Mouse (Mus musculus) MEL (cell line): ENCODE results near the gene 4931414P19Rik. TPM values are rescaled to one million over a fixed set of nuclear protein-coding genes. Genes with fewer than 3 reads are reported as not detected.

ENCODE experiments used
- DNase-seq: peaks from one replicate; pipeline ENCODE4 v3.0.0; 2011; ENCODE audit warnings: low read depth, low spot score
- H3K27ac ChIP-seq: 2 replicates; pipeline ENCODE4 v1.5.1; 2012; ENCODE audit warnings: low read depth, mild to moderate bottlenecking, control low read depth, low read length, moderate library complexity; ENCODE audit not compliant: control insufficient read depth
- H3K27me3 ChIP-seq, 2 experiments: fragments of 150-350 bp in 1 of 2; sonication (generic) in 1 of 2; 2 replicates each; pipeline ENCODE4 v1.6.1; 2012; ENCODE audit warnings: low read length in 2 of 2, mild to moderate bottlenecking in 2 of 2, improper control_type of control experiment in 1 of 2, moderate library complexity in 1 of 2; ENCODE audit not compliant: insufficient read depth in 2 of 2, control insufficient read depth in 1 of 2
- H3K36me3 ChIP-seq, 2 experiments: 2 replicates each; pipeline ENCODE4 v1.6.1; 2012 to 2014; ENCODE audit warnings: low read length in 2 of 2, improper control_type of control experiment in 1 of 2, inconsistent platforms in 1 of 2, mild to moderate bottlenecking in 1 of 2; ENCODE audit not compliant: insufficient read depth in 2 of 2, control insufficient read depth in 1 of 2
- H3K4me1 ChIP-seq, 2 experiments: fragments of 150-350 bp in 1 of 2; sonication (generic) in 1 of 2; 2 replicates each; pipeline ENCODE4 v1.6.1; 2012; ENCODE audit warnings: low read length in 2 of 2, improper control_type of control experiment in 1 of 2, mild to moderate bottlenecking in 1 of 2; ENCODE audit not compliant: insufficient read depth in 2 of 2, control insufficient read depth in 1 of 2
- H3K4me3 ChIP-seq, 2 experiments: fragments of 150-350 bp in 1 of 2; sonication (generic) in 1 of 2; 2 replicates each; pipeline ENCODE4 v1.5.1; 2012; ENCODE audit warnings: low read depth in 2 of 2, low read length in 2 of 2, mild to moderate bottlenecking in 2 of 2, moderate library complexity in 2 of 2, control low read depth in 1 of 2, improper control_type of control experiment in 1 of 2; ENCODE audit not compliant: control insufficient read depth in 1 of 2, insufficient read depth in 1 of 2
- H3K79me2 ChIP-seq: 2 replicates; pipeline ENCODE4 v1.6.1; 2012; ENCODE audit warnings: mild to moderate bottlenecking, low read length, moderate library complexity; ENCODE audit not compliant: control insufficient read depth, poor library complexity, insufficient read depth
- H3K9ac ChIP-seq: 2 replicates; pipeline ENCODE4 v1.6.1; 2012; ENCODE audit warnings: low read depth, mild to moderate bottlenecking, control low read depth, low read length, moderate library complexity; ENCODE audit not compliant: control insufficient read depth, poor library complexity, severe bottlenecking
- H3K9me3 ChIP-seq: fragments of 150-350 bp; sonication (generic); replicated peaks from 2 replicates; pipeline ENCODE4 v1.6.1; 2012; ENCODE audit warnings: mild to moderate bottlenecking, low read length, improper control_type of control experiment, moderate library complexity; ENCODE audit not compliant: insufficient read depth
- CHD1 ChIP-seq: IDR thresholded peaks from 2 replicates; pipeline ENCODE4 v1.6.1; 2012; ENCODE audit warnings: low read depth, mild to moderate bottlenecking, inconsistent platforms, low read length, improper control_type of control experiment
- CTCF ChIP-seq, 3 experiments: IDR thresholded peaks in 2 of 3; conservative IDR thresholded peaks in 1 of 3; 2 replicates each; pipeline ENCODE4 v1.5.1; 2011 to 2012; ENCODE audit warnings: low read length in 3 of 3, low read depth in 2 of 3, mild to moderate bottlenecking in 2 of 3, improper control_type of control experiment in 1 of 3, inconsistent platforms in 1 of 3, mixed read lengths in 1 of 3, moderate library complexity in 1 of 3; ENCODE audit not compliant: control insufficient read depth in 1 of 3, insufficient read depth in 1 of 3, poor library complexity in 1 of 3, severe bottlenecking in 1 of 3
- GABPA ChIP-seq: IDR thresholded peaks from 2 replicates; pipeline ENCODE4 v1.6.1; 2012; ENCODE audit warnings: low read depth, mild to moderate bottlenecking, inconsistent platforms, low read length, improper control_type of control experiment, moderate library complexity
- GATA1 ChIP-seq: IDR thresholded peaks from 2 replicates; pipeline ENCODE4 v1.6.1; 2011; ENCODE audit warnings: low read depth, low read length, improper control_type of control experiment
- HCFC1 ChIP-seq: IDR thresholded peaks from 2 replicates; pipeline ENCODE4 v1.6.1; 2012; ENCODE audit warnings: low read depth, mild to moderate bottlenecking, inconsistent platforms, low read length, improper control_type of control experiment, moderate library complexity
- KAT2A ChIP-seq: conservative IDR thresholded peaks from 2 replicates; pipeline ENCODE4 v1.6.1; 2012; ENCODE audit warnings: low read depth, low read length, improper control_type of control experiment, inconsistent platforms
- MAFK ChIP-seq: IDR thresholded peaks from 2 replicates; pipeline ENCODE4 v1.6.1; 2011; ENCODE audit warnings: low read depth, mild to moderate bottlenecking, low read length, improper control_type of control experiment, borderline replicate concordance
- MAX ChIP-seq: IDR thresholded peaks from 2 replicates; pipeline ENCODE4 v1.6.1; 2011; ENCODE audit warnings: low read length, improper control_type of control experiment
- MAZ ChIP-seq: IDR thresholded peaks from 2 replicates; pipeline ENCODE4 v1.6.1; 2012; ENCODE audit warnings: low read depth, mild to moderate bottlenecking, inconsistent platforms, low read length, improper control_type of control experiment
- MXI1 ChIP-seq: IDR thresholded peaks from 2 replicates; pipeline ENCODE4 v1.6.1; 2011; ENCODE audit warnings: mild to moderate bottlenecking, low read depth, low read length, improper control_type of control experiment
- MYB ChIP-seq: IDR thresholded peaks from 2 replicates; pipeline ENCODE4 v1.6.1; 2011; ENCODE audit warnings: mild to moderate bottlenecking, low read depth, low read length, improper control_type of control experiment
- MYC ChIP-seq: IDR thresholded peaks from 2 replicates; pipeline ENCODE4 v1.6.1; 2011; ENCODE audit warnings: low read depth, mild to moderate bottlenecking, low read length, improper control_type of control experiment, moderate library complexity
- NELFE ChIP-seq: IDR thresholded peaks from 2 replicates; pipeline ENCODE4 v1.6.1; 2011; ENCODE audit warnings: low read depth, low read length, improper control_type of control experiment
- POLR2AphosphoS2 ChIP-seq: IDR thresholded peaks from 2 replicates; pipeline ENCODE4 v1.6.1; 2011; ENCODE audit warnings: low read length, improper control_type of control experiment
- POLR2AphosphoS5 ChIP-seq: IDR thresholded peaks from 2 replicates; pipeline ENCODE4 v1.6.1; 2012; ENCODE audit warnings: low read depth, borderline replicate concordance, mild to moderate bottlenecking, inconsistent platforms, low read length, moderate library complexity, mixed read lengths
- RAD21 ChIP-seq: IDR thresholded peaks from 2 replicates; pipeline ENCODE4 v1.6.1; 2011; ENCODE audit warnings: mild to moderate bottlenecking, low read depth, low read length, improper control_type of control experiment
- RCOR1 ChIP-seq: IDR thresholded peaks from 2 replicates; pipeline ENCODE4 v1.6.1; 2012; ENCODE audit warnings: low read depth, mild to moderate bottlenecking, inconsistent platforms, low read length, improper control_type of control experiment
- SIN3A ChIP-seq: IDR thresholded peaks from 2 replicates; pipeline ENCODE4 v1.6.1; 2012; ENCODE audit warnings: low read length, improper control_type of control experiment, inconsistent platforms
- SMC3 ChIP-seq: IDR thresholded peaks from 2 replicates; pipeline ENCODE4 v1.6.1; 2011; ENCODE audit warnings: low read depth, low read length, improper control_type of control experiment
- TAL1 ChIP-seq: IDR thresholded peaks from 2 replicates; pipeline ENCODE4 v1.6.1; 2012; ENCODE audit warnings: mild to moderate bottlenecking, inconsistent platforms, low read length, moderate library complexity, mixed read lengths
- UBTF ChIP-seq: IDR thresholded peaks from 2 replicates; pipeline ENCODE4 v1.6.1; 2012; ENCODE audit warnings: low read depth, mild to moderate bottlenecking, inconsistent platforms, low read length, improper control_type of control experiment, moderate library complexity, borderline replicate concordance; ENCODE audit not compliant: insufficient read depth
- USF1 ChIP-seq: IDR thresholded peaks from 2 replicates; pipeline ENCODE4 v1.6.1; 2014; ENCODE audit warnings: low read depth, mild to moderate bottlenecking, inconsistent platforms, low read length, improper control_type of control experiment, moderate library complexity
- USF2 ChIP-seq, 2 experiments: IDR thresholded peaks; 2 replicates each; pipeline ENCODE4 v1.6.1; 2011 to 2012; ENCODE audit warnings: improper control_type of control experiment in 2 of 2, low read length in 2 of 2, borderline replicate concordance in 1 of 2, inconsistent platforms in 1 of 2, low read depth in 1 of 2, mild to moderate bottlenecking in 1 of 2; ENCODE audit not compliant: insufficient read depth in 1 of 2
- ZC3H11A ChIP-seq: IDR thresholded peaks from 2 replicates; pipeline ENCODE4 v1.6.1; 2012; ENCODE audit warnings: low read depth, mild to moderate bottlenecking, inconsistent platforms, low read length, improper control_type of control experiment
- ZKSCAN1 ChIP-seq: IDR thresholded peaks from 2 replicates; pipeline ENCODE4 v1.6.1; 2012; ENCODE audit warnings: low read depth, mild to moderate bottlenecking, inconsistent platforms, low read length, improper control_type of control experiment, moderate library complexity
- ZNF384 ChIP-seq: IDR thresholded peaks from 2 replicates; pipeline ENCODE4 v1.6.1; 2012; ENCODE audit warnings: low read depth, mild to moderate bottlenecking, inconsistent platforms, low read length, improper control_type of control experiment
- polyA plus RNA-seq, 2 experiments: library from polyadenylated mRNA; stranded (reverse) in 1 of 2; unstranded in 1 of 2; fragments of >175 nt in 1 of 2; fragments of >200 nt in 1 of 2; gene quantifications; 2 replicates each; pipeline versions ENCODE4 v1.2.1 to v1.2.4; 2012; ENCODE audit warnings: low replicate concordance in 2 of 2, low read depth in 1 of 2; ENCODE audit not compliant: insufficient read length in 2 of 2, insufficient read depth in 1 of 2, missing spikeins in 1 of 2
- total RNA-seq: library from RNA; depleted of rRNA; stranded (reverse); fragments of 300-350 nt; gene quantifications from 2 replicates; pipeline ENCODE4 v1.2.3, GENCODE M21; 2012

4931414P19Rik gene
- total and polyA plus RNA-seq, 3 experiments = 1.9 to 4.8 TPM; not detected in 1

DNA sequence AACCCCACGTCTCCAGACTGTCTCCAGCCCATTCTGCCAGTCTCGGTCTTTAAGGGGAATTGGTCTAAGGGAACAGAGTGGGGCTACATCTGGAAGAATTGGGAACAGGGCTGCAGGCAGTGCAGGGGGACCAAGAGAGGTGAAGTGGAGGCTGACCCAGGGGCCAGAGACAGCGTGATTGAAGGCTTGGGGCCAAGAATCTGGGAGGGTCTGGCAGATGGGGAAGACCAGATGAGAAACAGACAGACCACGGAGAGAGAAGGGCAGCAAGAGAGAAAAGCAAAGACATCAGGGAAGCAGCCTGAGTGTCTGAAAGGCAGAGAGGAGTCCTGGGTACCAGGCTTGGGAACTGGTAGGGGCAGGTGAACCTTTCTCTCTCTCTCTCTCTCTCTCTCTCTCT, 34.3 kb upstream of the 4931414P19Rik start:
- no peak for DNase-seq
- H3K9me3 ChIP-seq = no peaks in the 10 kb centered on the region
- H3K9ac ChIP-seq = no peak overlapping the region
- H3K4me3 ChIP-seq = no peak overlapping the region
- TF ChIP-seq NELFE (no peak), ZNF384 (no peak), MXI1 (no peak), USF2 (IDR thresholded peaks at IDR 0.05; ENCODE audit: borderline replicate concordance in 1 of 2, insufficient read depth in 1 of 2, low read depth in 1 of 2, low read length in 2 of 2) (no peak), HCFC1 (no peak), CHD1 (no peak), MAX (no peak), GATA1 (no peak), POLR2AphosphoS2 (no peak), ZKSCAN1 (no peak), ZC3H11A (no peak), GABPA (no peak), RCOR1 (no peak), USF1 (no peak), KAT2A (no peak), POLR2AphosphoS5 (no peak), SIN3A (no peak), TAL1 (no peak)
- no peaks in the 10 kb centered on the region; a peak in 1 of 4 replicates for H3K36me3 ChIP-seq
- H3K4me1 ChIP-seq = peaks cover 4% of the 10 kb centered on the region in 2 experiments; a peak in 2 of 4 replicates
- H3K27me3 ChIP-seq = no peaks in the 10 kb centered on the region
- no peak overlapping the region for H3K27ac ChIP-seq
- H3K79me2 ChIP-seq = no peaks in the 10 kb centered on the region; the same call in 1 of the 2 replicates

DNA sequence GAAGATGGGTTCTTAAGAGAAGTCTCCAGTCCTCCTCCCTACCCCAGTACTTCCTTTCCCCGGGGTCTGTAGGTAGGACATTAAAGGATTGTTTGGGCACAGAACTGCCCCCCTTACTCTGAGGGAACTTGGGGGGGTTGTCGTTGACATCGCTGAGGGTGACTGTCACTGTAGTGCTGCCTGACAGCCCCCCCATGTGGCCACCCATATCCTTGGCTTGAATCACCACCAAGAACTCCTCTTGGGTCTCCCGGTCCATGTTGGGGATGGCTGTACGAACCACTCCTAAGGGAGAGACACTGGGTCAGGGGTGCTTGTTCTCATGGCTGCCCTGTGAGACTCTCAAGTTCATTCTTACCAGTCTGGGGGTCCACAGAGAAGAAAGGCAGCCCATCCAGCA, 32.4 kb upstream of the 4931414P19Rik start:
- H3K79me2 ChIP-seq = no peaks in the 10 kb centered on the region; the same call in 1 of the 2 replicates
- TF ChIP-seq MAZ = no peak
- TF ChIP-seq CHD1 = no peak
- no peak for TF ChIP-seq MXI1
- TF ChIP-seq RCOR1 = no peak
- no peak for TF ChIP-seq MAFK
- TF ChIP-seq SMC3 = peak; percentile 55
- no peak for TF ChIP-seq ZKSCAN1
- TF ChIP-seq MYB = no peak
- no peak for TF ChIP-seq UBTF
- TF ChIP-seq RAD21 = peak; percentile 39
- TF ChIP-seq NELFE = no peak
- TF ChIP-seq USF1 = no peak
- no peak for TF ChIP-seq KAT2A
- TF ChIP-seq MAX = no peak
- no peak for TF ChIP-seq MYC
- TF ChIP-seq HCFC1 = no peak
- TF ChIP-seq CTCF (IDR thresholded peaks at IDR 0.05 in 2 of 3, conservative IDR thresholded peaks at IDR 0.05 in 1 of 3; ENCODE audit: control insufficient read depth in 1 of 3, insufficient read depth in 1 of 3, low read depth in 2 of 3, low read length in 3 of 3, poor library complexity in 1 of 3, severe bottlenecking in 1 of 3) = peak in 2 of 3 experiments; percentile 48 to 50; a peak in 4 of 6 replicates
- peak; percentile 36 for TF ChIP-seq ZC3H11A
- no peak overlapping the region for H3K4me3 ChIP-seq
- no peaks in the 10 kb centered on the region for H3K27me3 ChIP-seq
- no peak overlapping the region for H3K27ac ChIP-seq
- peaks cover 4% of the 10 kb centered on the region in 2 experiments; a peak in 2 of 4 replicates for H3K4me1 ChIP-seq
- H3K9ac ChIP-seq = no peak overlapping the region
- DNase-seq = no peak
- no peaks in the 10 kb centered on the region for H3K9me3 ChIP-seq
- no peaks in the 10 kb centered on the region; a peak in 1 of 4 replicates for H3K36me3 ChIP-seq
